Mouse (Mus musculus): ENCODE measurements at regions not wholly inside any gene's neighbourhood (a gene's known extent, or its start where the extent isn't known, plus 50 kb on each side); places are given as distances from the start of the nearest gene placed in this dataset.

GRCm38 (mm10) chr6:107797845-107798244 is 267.0 kb upstream of the Setmar start:
- no peak for DNase-seq (ENCODE audit: low spot score in 2 of 2)

- DNase-seq (ENCODE audit: low spot score in 2 of 2) = no peak
These were observed 261.8 kb upstream of the Setmar start for GRCm38 (mm10) chr6:107803056-107803455.
